Mouse (Mus musculus) left cerebral cortex, adult 2 months (tissue): ENCODE measurements around the gene Phc1. TPM values are rescaled to one million over a fixed set of nuclear protein-coding genes. Genes with fewer than 3 reads are reported as not detected.

Source experiments
- DNase-seq, 2 experiments: peaks; one replicate each; pipeline ENCODE4 v3.0.0; 2021 to 2022; ENCODE audit warnings: low spot score in 2 of 2, mixed read lengths in 1 of 2; ENCODE audit errors: extremely low spot score in 1 of 2
- H3K27ac ChIP-seq: fragments of 200-600 bp; 2 replicates; pipeline ENCODE4 v1.8.1; 2022
- H3K4me3 ChIP-seq: fragments of 200-600 bp; 2 replicates; pipeline ENCODE4 v1.8.1; 2022
- CTCF ChIP-seq: fragments of 200-600 bp; IDR thresholded peaks from 2 replicates; pipeline ENCODE4 v1.8.1; 2022; ENCODE audit warnings: antibody characterized with exemption, mild to moderate bottlenecking, moderate library complexity
- intact Hi-C: fragments of 180-260 bp; cut with DNase I; formaldehyde crosslinking; loops from one replicate; pipeline ENCODE4 v1.15.1; 2025
- total RNA-seq, 2 experiments: library from RNA; stranded (reverse); gene quantifications; 2 replicates each; pipeline ENCODE4 v1.2.3; 2021

Phc1 gene
- total RNA-seq, 2 experiments from 2014 or later: 57.9 to 64.0 TPM

DNA sequence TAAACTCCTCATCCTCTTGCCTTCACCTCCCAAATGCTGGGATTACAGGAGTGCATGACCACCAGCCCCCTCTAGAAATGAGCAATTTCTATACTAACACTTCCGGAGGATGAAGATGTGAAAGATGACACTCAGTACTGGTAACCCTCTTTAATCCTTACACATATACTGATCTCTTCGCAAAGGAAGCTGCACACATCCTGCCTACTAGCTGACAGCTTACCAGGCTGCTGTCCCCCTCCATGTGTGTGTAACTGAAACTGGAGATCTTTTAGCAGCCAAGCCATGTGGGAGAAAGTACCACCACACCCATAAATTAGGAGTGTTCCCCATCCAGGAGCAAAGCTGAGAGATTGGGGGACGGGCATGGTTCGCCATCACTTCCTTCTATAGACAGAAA, 71.2 kb downstream of the Phc1 start:
- no peak for TF ChIP-seq CTCF
- intact Hi-C loops: no loop called here
- DNase-seq: no peak
- Histone ChIP-seq H3K4me3 (no peak overlapping the region), H3K27ac (no peak overlapping the region)

GRCm38 (mm10) chr6:122268561-122268960, 71.8 kb downstream of the Phc1 start:
- H3K4me3 ChIP-seq: no peak overlapping the region
- no peak for TF ChIP-seq CTCF
- no peak overlapping the region for H3K27ac ChIP-seq
- intact Hi-C loops: no loop called here
- peak in 1 of 2 experiments; percentile 43 for DNase-seq

Other genes with a start within 250 kb of the Phc1 start
- gene Klrg1, start 57.7 kb downstream of the Phc1 start, total RNA-seq: not detected
- 10 to 100 TPM; 69.5 TPM for gene M6pr, start 31.8 kb downstream of the Phc1 start, total RNA-seq
- 10 to 100 TPM; 80.3 to 80.6 TPM for gene Rimklb, start 158.2 kb upstream of the Phc1 start, total RNA-seq
- gene Mfap5, start 165.3 kb upstream of the Phc1 start, total RNA-seq: under 1 TPM; 0.33 to 0.63 TPM
- not detected for gene Aicda, start 213.2 kb upstream of the Phc1 start, total RNA-seq